Mouse (Mus musculus) heart, postnatal 0 days (tissue): ENCODE data around the gene Cdh1. TPM values are rescaled to one million over a fixed set of nuclear protein-coding genes. Genes with fewer than 3 reads are reported as not detected.

Source experiments
- ATAC-seq: fragments of 200-750 bp; cut with Nextera tagmentation; 2 replicates; pipeline ENCODE4 v1.8.0; 2017; ENCODE audit warnings: low read depth, moderate number of reproducible peaks, moderate library complexity; ENCODE audit not compliant: insufficient read depth
- DNase-seq: peaks from one replicate; pipeline ENCODE4 v3.0.0-alpha.2; 2016; ENCODE audit warnings: low spot score
- H3K27ac ChIP-seq: fragments of 300-500 bp; sonication (generic); 2 replicates; pipeline ENCODE4 v1.5.1; 2014; ENCODE audit warnings: low read depth, mild to moderate bottlenecking
- H3K27me3 ChIP-seq: fragments of 300-500 bp; sonication (generic); 2 replicates; pipeline ENCODE4 v1.6.1; 2014; ENCODE audit warnings: low read length, mixed read lengths; ENCODE audit not compliant: control insufficient read depth, insufficient read depth
- H3K36me3 ChIP-seq: fragments of 300-500 bp; sonication (generic); replicated peaks from 2 replicates; pipeline ENCODE4 v1.6.1; 2014; ENCODE audit warnings: low read length, mixed read lengths; ENCODE audit not compliant: control insufficient read depth, insufficient read depth
- H3K4me1 ChIP-seq: fragments of 300-500 bp; sonication (generic); 2 replicates; pipeline ENCODE4 v1.6.1; 2014; ENCODE audit warnings: antibody characterized with exemption; ENCODE audit not compliant: control insufficient read depth, insufficient read depth
- H3K4me2 ChIP-seq: fragments of 300-500 bp; sonication (generic); 2 replicates; pipeline ENCODE4 v1.6.1; 2014; ENCODE audit warnings: low read depth, mild to moderate bottlenecking, low read length, moderate library complexity
- H3K4me3 ChIP-seq: fragments of 300-500 bp; sonication (generic); 2 replicates; pipeline ENCODE4 v1.5.1; 2014; ENCODE audit warnings: low read depth, low read length
- H3K9ac ChIP-seq: fragments of 300-500 bp; sonication (generic); replicated peaks from 2 replicates; pipeline ENCODE4 v1.6.1; 2014; ENCODE audit warnings: low read depth, low read length, mixed read lengths
- H3K9me3 ChIP-seq: fragments of 300-500 bp; sonication (generic); replicated peaks from 2 replicates; pipeline ENCODE4 v1.6.1; 2016; ENCODE audit warnings: low read length; ENCODE audit not compliant: control insufficient read depth
- CTCF ChIP-seq: IDR thresholded peaks from 2 replicates; pipeline ENCODE4 v1.5.1; 2016; ENCODE audit warnings: antibody characterized with exemption, control low read depth, low read depth
- EP300 ChIP-seq: IDR thresholded peaks from 2 replicates; pipeline ENCODE4 v1.6.1; 2016; ENCODE audit warnings: antibody characterized with exemption, low read depth
- WGBS: fragments of 180-500 bp; shearing (Covaris S2); extraction: QIAGEN DNeasy Blood & Tissue Kit; methylation state at CpG from one replicate; pipeline ENCODE4 v1.1.7; 2014; 5-methylcytosine and 5-hydroxymethylcytosine counted together
- polyA plus RNA-seq: library from polyadenylated mRNA; unstranded; fragments of >200 nt; fragmentation: Nextera tagmentation; extraction: Ambion mirVana; gene quantifications from 2 replicates; pipeline ENCODE4 v1.2.1, GENCODE M21; 2015
- total RNA-seq: library from RNA; depleted of rRNA; stranded (reverse); fragments of >200 nt; gene quantifications from 2 replicates; pipeline ENCODE4 v1.2.3, GENCODE M21; 2014; ENCODE audit warnings: low replicate concordance

Gene Cdh1
- total and polyA plus RNA-seq, 2 experiments from 2014 or later: 0.19 to 1.9 TPM

- peaks cover 60% of the 10 kb centered on the region for H3K36me3 ChIP-seq
- H3K9me3 ChIP-seq: no peaks in the 10 kb centered on the region
- ATAC-seq (no peak), DNase-seq (no peak)
- H3K9ac ChIP-seq: no peak overlapping the region
- H3K27ac ChIP-seq: no peak overlapping the region
- no peaks in the 10 kb centered on the region for H3K4me1 ChIP-seq
- no peak overlapping the region for H3K4me2 ChIP-seq
- H3K27me3 ChIP-seq: no peaks in the 10 kb centered on the region
- H3K4me3 ChIP-seq: no peak overlapping the region
- 84% methylated on average over 6 of the region's 6 CpGs for WGBS
- TF ChIP-seq EP300 (no peak), CTCF (no peak)
Measured at GRCm38 (mm10) chr8:106700131-106700530, 97.0 kb downstream of the Cdh1 start.

- H3K4me2 ChIP-seq: no peak overlapping the region
- H3K4me1 ChIP-seq: no peaks in the 10 kb centered on the region
- 90% methylated on average over 3 of the region's 3 CpGs for WGBS
- H3K36me3 ChIP-seq: peaks cover 51% of the 10 kb centered on the region
- H3K4me3 ChIP-seq: no peak overlapping the region
- no peaks in the 10 kb centered on the region for H3K9me3 ChIP-seq
- no peak for TF ChIP-seq EP300
- TF ChIP-seq CTCF: no peak
- no peak for ATAC-seq
- no peak overlapping the region for H3K27ac ChIP-seq
- H3K9ac ChIP-seq: no peak overlapping the region
- H3K27me3 ChIP-seq: no peaks in the 10 kb centered on the region
- DNase-seq: no peak
Measured at GRCm38 (mm10) chr8:106701360-106701759, 98.2 kb downstream of the Cdh1 start.

GRCm38 (mm10) chr8:106704199-106704900, 101.2 kb downstream of the Cdh1 start:
- Histone ChIP-seq H3K36me3 (peaks cover 31% of the 10 kb centered on the region), H3K9me3 (no peaks in the 10 kb centered on the region), H3K4me2 (no peak overlapping the region), H3K4me3 (no peak overlapping the region), H3K27me3 (no peaks in the 10 kb centered on the region), H3K9ac (no peak overlapping the region), H3K27ac (peak overlapping the region; percentile 86), H3K4me1 (no peaks in the 10 kb centered on the region)
- WGBS: 67% methylated on average over 9 of the region's 9 CpGs
- DNase-seq (no peak), ATAC-seq (peak; percentile 67; the same call in 1 of the 2 replicates)
- no peak for TF ChIP-seq EP300
- TF ChIP-seq CTCF: no peak

- Histone ChIP-seq H3K27ac (peak overlapping the region; percentile 86), H3K4me1 (no peaks in the 10 kb centered on the region), H3K27me3 (no peaks in the 10 kb centered on the region), H3K4me3 (no peak overlapping the region), H3K4me2 (no peak overlapping the region), H3K9ac (no peak overlapping the region), H3K36me3 (peaks cover 28% of the 10 kb centered on the region), H3K9me3 (no peaks in the 10 kb centered on the region)
- peak; percentile 91 for DNase-seq
- ATAC-seq: peak; percentile 95
- WGBS: 12% methylated on average over 9 of the region's 9 CpGs
- TF ChIP-seq CTCF: no peak
- TF ChIP-seq EP300: peak; percentile 41; the same call in 1 of the 2 replicates
Measured at GRCm38 (mm10) chr8:106704901-106705321, 101.8 kb downstream of the Cdh1 start.

GRCm38 (mm10) chr8:106706194-106706593, 103.0 kb downstream of the Cdh1 start:
- Histone ChIP-seq H3K27me3 (no peaks in the 10 kb centered on the region), H3K4me3 (no peak overlapping the region), H3K36me3 (peaks cover 16% of the 10 kb centered on the region; the same call in 1 of the 2 replicates), H3K9ac (no peak overlapping the region), H3K4me2 (no peak overlapping the region), H3K4me1 (no peaks in the 10 kb centered on the region), H3K27ac (peak overlapping the region; percentile 86), H3K9me3 (no peaks in the 10 kb centered on the region)
- ATAC-seq: no peak
- DNase-seq: no peak
- no peak for TF ChIP-seq CTCF
- TF ChIP-seq EP300: no peak
- 72% methylated on average over 6 of the region's 6 CpGs for WGBS
